Mouse (Mus musculus) MEL (cell line): Measurements from ENCODE around the gene Gucy1b1. TPM values are rescaled to one million over a fixed set of nuclear protein-coding genes. Genes with fewer than 3 reads are reported as not detected.

ENCODE experiments used
- DNase-seq: peaks from one replicate; pipeline ENCODE4 v3.0.0; 2011; ENCODE audit warnings: low read depth, low spot score
- H3K27ac ChIP-seq: 2 replicates; pipeline ENCODE4 v1.5.1; 2012; ENCODE audit warnings: low read depth, mild to moderate bottlenecking, control low read depth, low read length, moderate library complexity; ENCODE audit not compliant: control insufficient read depth
- H3K27me3 ChIP-seq, 2 experiments: fragments of 150-350 bp in 1 of 2; sonication (generic) in 1 of 2; 2 replicates each; pipeline ENCODE4 v1.6.1; 2012; ENCODE audit warnings: low read length in 2 of 2, mild to moderate bottlenecking in 2 of 2, improper control_type of control experiment in 1 of 2, moderate library complexity in 1 of 2; ENCODE audit not compliant: insufficient read depth in 2 of 2, control insufficient read depth in 1 of 2
- H3K36me3 ChIP-seq, 2 experiments: 2 replicates each; pipeline ENCODE4 v1.6.1; 2012 to 2014; ENCODE audit warnings: low read length in 2 of 2, improper control_type of control experiment in 1 of 2, inconsistent platforms in 1 of 2, mild to moderate bottlenecking in 1 of 2; ENCODE audit not compliant: insufficient read depth in 2 of 2, control insufficient read depth in 1 of 2
- H3K4me1 ChIP-seq, 2 experiments: fragments of 150-350 bp in 1 of 2; sonication (generic) in 1 of 2; 2 replicates each; pipeline ENCODE4 v1.6.1; 2012; ENCODE audit warnings: low read length in 2 of 2, improper control_type of control experiment in 1 of 2, mild to moderate bottlenecking in 1 of 2; ENCODE audit not compliant: insufficient read depth in 2 of 2, control insufficient read depth in 1 of 2
- H3K4me3 ChIP-seq, 2 experiments: fragments of 150-350 bp in 1 of 2; sonication (generic) in 1 of 2; 2 replicates each; pipeline ENCODE4 v1.5.1; 2012; ENCODE audit warnings: low read depth in 2 of 2, low read length in 2 of 2, mild to moderate bottlenecking in 2 of 2, moderate library complexity in 2 of 2, control low read depth in 1 of 2, improper control_type of control experiment in 1 of 2; ENCODE audit not compliant: control insufficient read depth in 1 of 2, insufficient read depth in 1 of 2
- H3K79me2 ChIP-seq: 2 replicates; pipeline ENCODE4 v1.6.1; 2012; ENCODE audit warnings: mild to moderate bottlenecking, low read length, moderate library complexity; ENCODE audit not compliant: control insufficient read depth, poor library complexity, insufficient read depth
- H3K9ac ChIP-seq: 2 replicates; pipeline ENCODE4 v1.6.1; 2012; ENCODE audit warnings: low read depth, mild to moderate bottlenecking, control low read depth, low read length, moderate library complexity; ENCODE audit not compliant: control insufficient read depth, poor library complexity, severe bottlenecking
- H3K9me3 ChIP-seq: fragments of 150-350 bp; sonication (generic); replicated peaks from 2 replicates; pipeline ENCODE4 v1.6.1; 2012; ENCODE audit warnings: mild to moderate bottlenecking, low read length, improper control_type of control experiment, moderate library complexity; ENCODE audit not compliant: insufficient read depth
- CHD1 ChIP-seq: IDR thresholded peaks from 2 replicates; pipeline ENCODE4 v1.6.1; 2012; ENCODE audit warnings: low read depth, mild to moderate bottlenecking, inconsistent platforms, low read length, improper control_type of control experiment
- CTCF ChIP-seq, 3 experiments: IDR thresholded peaks in 2 of 3; conservative IDR thresholded peaks in 1 of 3; 2 replicates each; pipeline ENCODE4 v1.5.1; 2011 to 2012; ENCODE audit warnings: low read length in 3 of 3, low read depth in 2 of 3, mild to moderate bottlenecking in 2 of 3, improper control_type of control experiment in 1 of 3, inconsistent platforms in 1 of 3, mixed read lengths in 1 of 3, moderate library complexity in 1 of 3; ENCODE audit not compliant: control insufficient read depth in 1 of 3, insufficient read depth in 1 of 3, poor library complexity in 1 of 3, severe bottlenecking in 1 of 3
- ELF1 ChIP-seq: IDR thresholded peaks from 2 replicates; pipeline ENCODE4 v1.6.1; 2014; ENCODE audit warnings: low read depth, mild to moderate bottlenecking, inconsistent platforms, low read length, improper control_type of control experiment, moderate library complexity
- EP300 ChIP-seq, 2 experiments: IDR thresholded peaks; 2 replicates each; pipeline ENCODE4 v1.6.1; 2011; ENCODE audit warnings: improper control_type of control experiment in 2 of 2, low read length in 2 of 2, low read depth in 1 of 2, mild to moderate bottlenecking in 1 of 2
- GATA1 ChIP-seq: IDR thresholded peaks from 2 replicates; pipeline ENCODE4 v1.6.1; 2011; ENCODE audit warnings: low read depth, low read length, improper control_type of control experiment
- HCFC1 ChIP-seq: IDR thresholded peaks from 2 replicates; pipeline ENCODE4 v1.6.1; 2012; ENCODE audit warnings: low read depth, mild to moderate bottlenecking, inconsistent platforms, low read length, improper control_type of control experiment, moderate library complexity
- JUND ChIP-seq: IDR thresholded peaks from 2 replicates; pipeline ENCODE4 v1.6.1; 2011; ENCODE audit warnings: low read depth, mild to moderate bottlenecking, improper control_type of control experiment, low read length
- MAFK ChIP-seq: IDR thresholded peaks from 2 replicates; pipeline ENCODE4 v1.6.1; 2011; ENCODE audit warnings: low read depth, mild to moderate bottlenecking, low read length, improper control_type of control experiment, borderline replicate concordance
- MAX ChIP-seq: IDR thresholded peaks from 2 replicates; pipeline ENCODE4 v1.6.1; 2011; ENCODE audit warnings: low read length, improper control_type of control experiment
- MAZ ChIP-seq: IDR thresholded peaks from 2 replicates; pipeline ENCODE4 v1.6.1; 2012; ENCODE audit warnings: low read depth, mild to moderate bottlenecking, inconsistent platforms, low read length, improper control_type of control experiment
- MEF2A ChIP-seq: IDR thresholded peaks from 2 replicates; pipeline ENCODE4 v1.6.1; 2014; ENCODE audit warnings: low read depth, mild to moderate bottlenecking, inconsistent platforms, low read length, improper control_type of control experiment; ENCODE audit not compliant: poor library complexity, insufficient replicate concordance, severe bottlenecking; ENCODE audit errors: extremely low read depth
- MYB ChIP-seq: IDR thresholded peaks from 2 replicates; pipeline ENCODE4 v1.6.1; 2011; ENCODE audit warnings: mild to moderate bottlenecking, low read depth, low read length, improper control_type of control experiment
- POLR2A ChIP-seq, 2 experiments: IDR thresholded peaks; 2 replicates each; pipeline ENCODE4 v1.6.1; 2011 to 2012; ENCODE audit warnings: low read length in 2 of 2, mild to moderate bottlenecking in 2 of 2, control low read depth in 1 of 2, improper control_type of control experiment in 1 of 2, low read depth in 1 of 2, moderate library complexity in 1 of 2; ENCODE audit not compliant: control insufficient read depth in 1 of 2, insufficient read depth in 1 of 2, poor library complexity in 1 of 2
- POLR2AphosphoS5 ChIP-seq: IDR thresholded peaks from 2 replicates; pipeline ENCODE4 v1.6.1; 2012; ENCODE audit warnings: low read depth, borderline replicate concordance, mild to moderate bottlenecking, inconsistent platforms, low read length, moderate library complexity, mixed read lengths
- RAD21 ChIP-seq: IDR thresholded peaks from 2 replicates; pipeline ENCODE4 v1.6.1; 2011; ENCODE audit warnings: mild to moderate bottlenecking, low read depth, low read length, improper control_type of control experiment
- TCF12 ChIP-seq: IDR thresholded peaks from 2 replicates; pipeline ENCODE4 v1.6.1; 2014; ENCODE audit warnings: low read depth, mild to moderate bottlenecking, inconsistent platforms, low read length, improper control_type of control experiment, moderate library complexity
- UBTF ChIP-seq: IDR thresholded peaks from 2 replicates; pipeline ENCODE4 v1.6.1; 2012; ENCODE audit warnings: low read depth, mild to moderate bottlenecking, inconsistent platforms, low read length, improper control_type of control experiment, moderate library complexity, borderline replicate concordance; ENCODE audit not compliant: insufficient read depth
- USF1 ChIP-seq: IDR thresholded peaks from 2 replicates; pipeline ENCODE4 v1.6.1; 2014; ENCODE audit warnings: low read depth, mild to moderate bottlenecking, inconsistent platforms, low read length, improper control_type of control experiment, moderate library complexity
- ZC3H11A ChIP-seq: IDR thresholded peaks from 2 replicates; pipeline ENCODE4 v1.6.1; 2012; ENCODE audit warnings: low read depth, mild to moderate bottlenecking, inconsistent platforms, low read length, improper control_type of control experiment
- ZKSCAN1 ChIP-seq: IDR thresholded peaks from 2 replicates; pipeline ENCODE4 v1.6.1; 2012; ENCODE audit warnings: low read depth, mild to moderate bottlenecking, inconsistent platforms, low read length, improper control_type of control experiment, moderate library complexity
- ZMIZ1 ChIP-seq: IDR thresholded peaks from 2 replicates; pipeline ENCODE4 v1.6.1; 2012; ENCODE audit warnings: low read depth, mild to moderate bottlenecking, inconsistent platforms, low read length, improper control_type of control experiment, moderate library complexity
- ZNF384 ChIP-seq: IDR thresholded peaks from 2 replicates; pipeline ENCODE4 v1.6.1; 2012; ENCODE audit warnings: low read depth, mild to moderate bottlenecking, inconsistent platforms, low read length, improper control_type of control experiment
- polyA plus RNA-seq, 2 experiments: library from polyadenylated mRNA; stranded (reverse) in 1 of 2; unstranded in 1 of 2; fragments of >175 nt in 1 of 2; fragments of >200 nt in 1 of 2; gene quantifications; 2 replicates each; pipeline versions ENCODE4 v1.2.1 to v1.2.4; 2012; ENCODE audit warnings: low replicate concordance in 2 of 2, low read depth in 1 of 2; ENCODE audit not compliant: insufficient read length in 2 of 2, insufficient read depth in 1 of 2, missing spikeins in 1 of 2
- total RNA-seq: library from RNA; depleted of rRNA; stranded (reverse); fragments of 300-350 nt; gene quantifications from 2 replicates; pipeline ENCODE4 v1.2.3, GENCODE M21; 2012

Gucy1b1 gene
- total and polyA plus RNA-seq, 3 experiments, result not detected

- H3K9ac ChIP-seq, result no peak overlapping the region
- no peaks in the 10 kb centered on the region for H3K27me3 ChIP-seq
- H3K4me3 ChIP-seq, result no peak overlapping the region
- no peak for TF ChIP-seq JUND
- no peak for TF ChIP-seq POLR2AphosphoS5
- TF ChIP-seq RAD21, result no peak
- no peak for TF ChIP-seq ELF1
- no peak for TF ChIP-seq MAZ
- no peak overlapping the region for H3K27ac ChIP-seq
- no peak for DNase-seq
- H3K79me2 ChIP-seq, result no peaks in the 10 kb centered on the region
- no peaks in the 10 kb centered on the region for H3K36me3 ChIP-seq
- H3K4me1 ChIP-seq, result no peaks in the 10 kb centered on the region
- no peaks in the 10 kb centered on the region for H3K9me3 ChIP-seq
Measured at GRCm38 (mm10) chr3:82054283-82054974, 20.1 kb downstream of the Gucy1b1 start.

GRCm38 (mm10) chr3:82052029-82052428, 22.5 kb downstream of the Gucy1b1 start:
- no peaks in the 10 kb centered on the region for H3K27me3 ChIP-seq
- H3K4me1 ChIP-seq, result no peaks in the 10 kb centered on the region
- no peak overlapping the region for H3K9ac ChIP-seq
- DNase-seq, result no peak
- no peaks in the 10 kb centered on the region for H3K36me3 ChIP-seq
- no peak overlapping the region for H3K4me3 ChIP-seq
- H3K27ac ChIP-seq, result no peak overlapping the region
- H3K9me3 ChIP-seq, result no peaks in the 10 kb centered on the region
- H3K79me2 ChIP-seq, result no peaks in the 10 kb centered on the region
- TF ChIP-seq UBTF, result no peak
- no peak for TF ChIP-seq TCF12
- no peak for TF ChIP-seq EP300 (IDR thresholded peaks at IDR 0.05; ENCODE audit: low read depth in 1 of 2, low read length in 2 of 2)
- TF ChIP-seq GATA1, result no peak
- no peak for TF ChIP-seq MAZ
- TF ChIP-seq HCFC1, result no peak
- TF ChIP-seq USF1, result no peak
- no peak for TF ChIP-seq MYB
- no peak for TF ChIP-seq ZMIZ1
- TF ChIP-seq POLR2A (IDR thresholded peaks at IDR 0.05; ENCODE audit: control insufficient read depth in 1 of 2, insufficient read depth in 1 of 2, low read depth in 1 of 2, low read length in 2 of 2, poor library complexity in 1 of 2), result no peak
- TF ChIP-seq MEF2A, result no peak
- no peak for TF ChIP-seq MAFK
- TF ChIP-seq ZNF384, result no peak
- TF ChIP-seq RAD21, result no peak
- no peak for TF ChIP-seq CHD1
- TF ChIP-seq MAX, result no peak
- no peak for TF ChIP-seq CTCF (IDR thresholded peaks at IDR 0.05 in 2 of 3, conservative IDR thresholded peaks at IDR 0.05 in 1 of 3; ENCODE audit: control insufficient read depth in 1 of 3, insufficient read depth in 1 of 3, low read depth in 2 of 3, low read length in 3 of 3, poor library complexity in 1 of 3, severe bottlenecking in 1 of 3)
- no peak for TF ChIP-seq JUND
- no peak for TF ChIP-seq ZC3H11A
- no peak for TF ChIP-seq ZKSCAN1
